Mouse (Mus musculus): Measurements from ENCODE around the gene Itsn1. TPM values are rescaled to one million over a fixed set of nuclear protein-coding genes. Genes with fewer than 3 reads are reported as not detected.

Itsn1 gene
- polyA plus RNA-seq, 1 experiment, result 43.7 TPM

DNA sequence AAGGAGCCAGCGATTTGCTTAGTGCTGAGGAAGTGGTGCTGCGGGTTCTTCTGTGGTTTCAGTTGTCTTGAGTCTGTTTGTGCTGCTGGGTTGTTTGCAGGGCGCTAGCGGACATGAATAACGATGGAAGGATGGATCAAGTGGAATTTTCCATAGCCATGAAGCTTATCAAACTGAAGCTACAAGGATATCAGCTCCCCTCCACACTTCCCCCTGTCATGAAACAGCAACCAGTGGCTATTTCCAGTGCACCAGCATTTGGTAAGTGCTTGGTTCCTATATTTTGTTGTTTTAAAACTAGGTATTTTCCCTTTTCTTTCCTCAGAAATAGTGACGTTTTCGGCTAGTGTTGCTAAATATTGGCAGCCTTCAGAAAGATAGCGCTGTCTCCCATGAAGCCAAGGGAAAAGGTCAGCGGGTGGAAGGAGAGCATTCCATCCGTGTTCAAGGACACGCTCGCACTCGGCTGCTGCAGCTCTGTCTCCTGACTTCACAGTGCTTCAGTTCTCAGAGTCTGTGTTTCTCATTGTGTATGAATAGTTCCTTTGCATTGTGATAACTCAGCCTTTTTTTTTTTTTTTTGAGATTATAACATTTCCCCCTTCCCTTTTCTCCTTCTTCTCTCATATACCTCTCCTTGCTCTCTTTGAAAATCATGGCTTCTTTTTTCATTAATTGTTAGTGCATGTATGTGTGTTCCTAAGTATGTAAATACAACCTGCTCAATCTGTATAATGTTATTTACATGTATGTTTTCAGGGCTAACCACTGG, 64.6 kb downstream of the Itsn1 start:
- 64% methylated on average over 13 of the region's 13 CpGs for WGBS

DNA sequence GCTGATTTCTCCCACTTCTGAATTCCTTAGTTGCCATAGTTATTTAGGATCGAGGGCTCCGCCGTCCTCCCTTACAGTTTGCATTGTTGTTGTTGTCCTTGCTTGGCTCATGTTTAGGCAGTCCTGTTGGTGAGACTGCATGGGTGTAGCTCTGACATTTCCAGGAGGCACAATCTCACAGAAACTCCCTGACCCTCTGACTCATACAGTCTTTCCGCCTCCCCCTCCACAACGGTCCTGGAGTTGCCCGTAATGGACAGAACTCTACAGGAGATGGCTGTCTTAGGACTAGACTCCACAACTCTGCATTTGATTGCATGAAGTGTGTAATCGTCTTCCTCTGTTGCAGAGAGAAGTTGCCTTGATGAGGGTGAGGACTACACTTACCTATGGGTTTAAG, 65.2 kb downstream of the Itsn1 start:
- Histone ChIP-seq H3K4me1 (ENCODE audit: control insufficient read depth, insufficient read depth, low read length) (no peaks in the 10 kb centered on the region), H3K4me3 (replicated peaks; ENCODE audit: extremely low read depth, low read depth, low read length) (no peak overlapping the region)
- DNase-seq, result no peak
- TF ChIP-seq CTCF (IDR thresholded peaks at IDR 0.05; ENCODE audit: insufficient read depth, low read length), result no peak
- no peak for TF ChIP-seq POLR2A (IDR thresholded peaks at IDR 0.05; ENCODE audit: borderline replicate concordance, extremely low read depth, low read depth, low read length)
- 82% methylated on average over 7 of the region's 7 CpGs for WGBS

More for the DNA sequence above, 64.6 kb downstream of the Itsn1 start:
- no peak for TF ChIP-seq CTCF (IDR thresholded peaks at IDR 0.05; ENCODE audit: insufficient read depth, low read length)
- no peak for TF ChIP-seq POLR2A (IDR thresholded peaks at IDR 0.05; ENCODE audit: borderline replicate concordance, extremely low read depth, low read depth, low read length)
- H3K4me3 ChIP-seq (replicated peaks; ENCODE audit: extremely low read depth, low read depth, low read length), result no peak overlapping the region
- no peaks in the 10 kb centered on the region for H3K4me1 ChIP-seq (ENCODE audit: control insufficient read depth, insufficient read depth, low read length)
- DNase-seq, result no peak

DNA sequence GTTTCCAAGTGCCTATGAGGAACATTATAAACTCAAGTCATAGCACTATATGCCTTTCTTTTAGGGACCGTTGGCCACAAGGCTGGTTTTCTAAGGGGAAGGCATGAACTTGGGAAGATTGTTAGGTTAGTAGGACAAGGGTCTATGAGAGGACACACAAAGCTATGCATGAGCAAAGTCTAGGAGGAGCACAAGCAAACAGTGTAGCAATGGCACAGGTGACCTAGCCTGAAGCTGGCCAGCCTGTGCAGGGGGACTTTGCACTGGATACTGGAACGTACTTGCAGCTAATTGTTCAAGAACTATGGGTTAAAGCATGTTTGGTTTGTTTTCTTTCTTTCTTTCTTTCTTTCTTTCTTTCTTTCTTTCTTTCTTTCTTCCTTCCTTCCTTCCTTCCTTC, 66.0 kb downstream of the Itsn1 start:
- no peak for DNase-seq
- TF ChIP-seq POLR2A (IDR thresholded peaks at IDR 0.05; ENCODE audit: borderline replicate concordance, extremely low read depth, low read depth, low read length) (no peak), CTCF (IDR thresholded peaks at IDR 0.05; ENCODE audit: insufficient read depth, low read length) (no peak)
- 85% methylated on average over 2 of the region's 2 CpGs for WGBS
- Histone ChIP-seq H3K4me1 (ENCODE audit: control insufficient read depth, insufficient read depth, low read length) (no peaks in the 10 kb centered on the region), H3K4me3 (replicated peaks; ENCODE audit: extremely low read depth, low read depth, low read length) (no peak overlapping the region)

DNA sequence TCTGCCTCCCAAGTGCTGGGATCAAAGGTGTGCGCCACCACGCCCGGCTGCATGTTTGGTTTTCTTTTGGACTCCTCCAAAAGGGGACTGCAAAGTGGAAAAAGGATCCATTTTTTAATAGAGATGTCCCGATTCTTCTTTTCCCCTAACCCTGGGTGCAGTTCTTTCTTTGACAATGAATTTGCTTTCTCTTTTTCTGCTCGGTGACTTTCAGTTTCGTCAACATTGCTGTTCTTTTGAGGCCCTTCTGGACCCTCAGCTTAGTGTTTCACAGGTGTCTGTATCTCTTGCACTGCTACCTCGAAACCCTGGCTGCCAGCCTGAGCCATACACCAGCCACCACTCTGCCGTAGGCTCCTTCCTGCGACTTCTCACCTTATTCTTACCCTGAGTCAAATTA, 66.5 kb downstream of the Itsn1 start:
- Histone ChIP-seq H3K4me3 (replicated peaks; ENCODE audit: extremely low read depth, low read depth, low read length) (no peak overlapping the region), H3K4me1 (ENCODE audit: control insufficient read depth, insufficient read depth, low read length) (no peaks in the 10 kb centered on the region)
- 92% methylated on average over 9 of the region's 9 CpGs for WGBS
- no peak for TF ChIP-seq POLR2A (IDR thresholded peaks at IDR 0.05; ENCODE audit: borderline replicate concordance, extremely low read depth, low read depth, low read length)
- TF ChIP-seq CTCF (IDR thresholded peaks at IDR 0.05; ENCODE audit: insufficient read depth, low read length), result no peak
- no peak for DNase-seq

DNA sequence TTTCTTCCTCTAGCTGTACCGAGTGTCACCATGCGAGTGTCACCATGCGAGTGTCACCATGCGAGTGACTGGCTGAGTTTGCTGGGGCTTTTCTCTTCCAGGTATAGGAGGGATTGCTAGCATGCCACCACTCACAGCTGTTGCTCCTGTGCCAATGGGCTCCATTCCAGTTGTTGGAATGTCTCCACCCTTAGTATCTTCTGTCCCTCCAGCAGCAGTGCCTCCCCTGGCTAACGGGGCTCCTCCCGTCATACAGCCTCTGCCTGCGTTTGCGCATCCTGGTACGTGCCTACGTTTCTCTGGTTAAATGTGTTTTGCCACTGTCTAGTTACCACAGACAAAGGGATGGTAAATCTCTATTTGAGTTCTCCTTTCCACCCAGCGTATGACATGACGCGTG, 72.3 kb downstream of the Itsn1 start:
- Histone ChIP-seq H3K4me1 (ENCODE audit: control insufficient read depth, insufficient read depth, low read length) (0 out of 2 replicates have a peak, but pooled peaks cover 2% of the 10 kb centered on the region), H3K4me3 (replicated peaks; ENCODE audit: extremely low read depth, low read depth, low read length) (no peak overlapping the region)
- TF ChIP-seq CTCF (IDR thresholded peaks at IDR 0.05; ENCODE audit: insufficient read depth, low read length) (no peak), POLR2A (IDR thresholded peaks at IDR 0.05; ENCODE audit: borderline replicate concordance, extremely low read depth, low read depth, low read length) (no peak)
- DNase-seq, result no peak
- 92% methylated on average over 13 of the region's 13 CpGs for WGBS

GRCm38 (mm10) chr16:91802461-91803062, 73.5 kb downstream of the Itsn1 start:
- 0 out of 2 replicates have a peak, but pooled peaks cover 2% of the 10 kb centered on the region for H3K4me1 ChIP-seq (ENCODE audit: control insufficient read depth, insufficient read depth, low read length)
- no peak overlapping the region for H3K4me3 ChIP-seq (replicated peaks; ENCODE audit: extremely low read depth, low read depth, low read length)
- no peak for DNase-seq
- 68% methylated on average over 5 of the region's 5 CpGs for WGBS
- TF ChIP-seq CTCF (IDR thresholded peaks at IDR 0.05; ENCODE audit: insufficient read depth, low read length) (no peak), POLR2A (IDR thresholded peaks at IDR 0.05; ENCODE audit: borderline replicate concordance, extremely low read depth, low read depth, low read length) (no peak)

DNA sequence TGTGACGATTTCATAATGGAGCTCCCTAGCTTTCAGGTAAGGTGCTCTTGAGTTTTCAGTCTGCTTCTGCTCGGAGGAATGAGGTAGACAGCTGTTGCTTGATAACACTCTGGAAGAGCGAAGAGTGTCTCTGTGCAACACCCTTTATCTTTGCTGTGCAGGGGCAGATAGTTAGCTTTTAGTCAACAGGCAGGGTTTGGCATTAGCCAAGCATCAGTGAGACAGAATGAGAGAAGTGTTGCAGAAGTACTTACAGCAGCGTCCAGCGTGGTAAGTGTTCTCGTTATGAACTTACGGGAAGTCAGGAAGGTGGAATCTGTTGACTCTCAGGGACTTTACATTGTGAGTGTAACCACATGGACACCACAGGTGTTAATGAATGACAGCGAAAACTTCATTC, 75.3 kb downstream of the Itsn1 start:
- TF ChIP-seq POLR2A (IDR thresholded peaks at IDR 0.05; ENCODE audit: borderline replicate concordance, extremely low read depth, low read depth, low read length) (no peak), CTCF (IDR thresholded peaks at IDR 0.05; ENCODE audit: insufficient read depth, low read length) (no peak)
- 0 out of 2 replicates have a peak, but pooled peaks cover 2% of the 10 kb centered on the region for H3K4me1 ChIP-seq (ENCODE audit: control insufficient read depth, insufficient read depth, low read length)
- 60% methylated on average over 8 of the region's 8 CpGs for WGBS
- DNase-seq, result no peak
- no peak overlapping the region for H3K4me3 ChIP-seq (replicated peaks; ENCODE audit: extremely low read depth, low read depth, low read length)

- WGBS, result 46% methylated on average over 5 of the region's 5 CpGs
- no peak for DNase-seq
- no peak for TF ChIP-seq POLR2A (IDR thresholded peaks at IDR 0.05; ENCODE audit: borderline replicate concordance, extremely low read depth, low read depth, low read length)
- no peak for TF ChIP-seq CTCF (IDR thresholded peaks at IDR 0.05; ENCODE audit: insufficient read depth, low read length)
Measured at GRCm38 (mm10) chr16:91804831-91805230, 75.8 kb downstream of the Itsn1 start.

DNA sequence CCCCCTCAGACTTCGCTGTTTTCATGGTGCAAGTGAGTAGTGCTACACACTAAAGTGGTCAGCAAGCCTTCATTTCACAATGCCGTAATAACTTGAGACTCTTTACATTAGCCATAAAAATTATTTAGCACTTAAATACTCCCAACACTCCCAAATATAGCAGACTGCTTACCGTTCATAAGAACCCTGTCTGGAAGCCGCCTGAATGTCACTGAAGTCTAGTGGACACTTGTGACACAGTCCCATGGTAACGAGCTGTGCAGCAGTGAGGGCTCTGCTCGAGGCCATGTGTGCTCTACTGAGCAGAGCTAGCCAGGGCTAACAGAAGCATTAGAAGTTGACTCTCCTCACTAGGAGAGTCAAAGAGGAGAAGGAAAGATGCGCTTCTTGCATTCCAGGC, 81.2 kb downstream of the Itsn1 start:
- WGBS, result 77% methylated on average over 7 of the region's 7 CpGs
- Histone ChIP-seq H3K4me3 (replicated peaks; ENCODE audit: extremely low read depth, low read depth, low read length) (no peak overlapping the region), H3K4me1 (ENCODE audit: control insufficient read depth, insufficient read depth, low read length) (no peaks in the 10 kb centered on the region)
- no peak for DNase-seq
- no peak for TF ChIP-seq CTCF (IDR thresholded peaks at IDR 0.05; ENCODE audit: insufficient read depth, low read length)
- no peak for TF ChIP-seq POLR2A (IDR thresholded peaks at IDR 0.05; ENCODE audit: borderline replicate concordance, extremely low read depth, low read depth, low read length)

More at GRCm38 (mm10) chr16:91804831-91805230, 75.8 kb downstream of the Itsn1 start:
- no peak overlapping the region for H3K4me3 ChIP-seq (replicated peaks; ENCODE audit: extremely low read depth, low read depth, low read length)
- H3K4me1 ChIP-seq (ENCODE audit: control insufficient read depth, insufficient read depth, low read length), result 0 out of 2 replicates have a peak, but pooled peaks cover 2% of the 10 kb centered on the region

DNA sequence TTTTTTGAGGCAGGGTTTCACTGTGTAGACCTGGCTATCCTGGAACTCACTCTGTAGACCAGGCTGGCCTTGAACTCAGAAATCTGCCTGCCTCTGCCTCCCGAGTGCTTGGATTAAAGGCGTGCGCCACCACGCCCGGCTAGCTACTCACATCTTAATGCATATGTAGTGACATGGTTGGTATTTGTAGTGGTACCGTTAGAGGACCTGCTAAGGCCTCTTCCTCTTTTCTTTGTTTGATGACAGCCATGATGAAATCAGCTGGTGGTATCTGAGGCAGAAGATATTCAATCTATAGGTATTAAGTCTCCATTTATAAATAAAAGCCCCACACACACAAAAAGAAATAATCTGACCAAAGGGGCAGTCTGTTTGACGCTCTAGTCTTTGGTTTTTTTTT, 82.3 kb downstream of the Itsn1 start:
- DNase-seq, result no peak
- H3K4me3 ChIP-seq (replicated peaks; ENCODE audit: extremely low read depth, low read depth, low read length), result no peak overlapping the region
- no peaks in the 10 kb centered on the region for H3K4me1 ChIP-seq (ENCODE audit: control insufficient read depth, insufficient read depth, low read length)
- WGBS, result 96% methylated on average over 7 of the region's 7 CpGs
- TF ChIP-seq CTCF (IDR thresholded peaks at IDR 0.05; ENCODE audit: insufficient read depth, low read length), result no peak
- no peak for TF ChIP-seq POLR2A (IDR thresholded peaks at IDR 0.05; ENCODE audit: borderline replicate concordance, extremely low read depth, low read depth, low read length)
